Mouse (Mus musculus): ENCODE data around the gene Dlgap5.

- no peak for TF ChIP-seq CTCF (IDR thresholded peaks at IDR 0.05; ENCODE audit: borderline replicate concordance, extremely low read depth, insufficient read depth, insufficient read length)
- no peak for TF ChIP-seq POLR2A (IDR thresholded peaks at IDR 0.05; ENCODE audit: borderline replicate concordance, extremely low read depth, insufficient read depth, insufficient read length, poor library complexity, severe bottlenecking)
These were observed 61.6 kb downstream of the Dlgap5 start for GRCm38 (mm10) chr14:47356622-47357021.

Measured in brain, embryonic 14.5 days (tissue).